Mouse (Mus musculus): ENCODE measurements around the gene Pnpla5. TPM values are rescaled to one million over a fixed set of nuclear protein-coding genes. Genes with fewer than 3 reads are reported as not detected.
"Not testable (repeated sequence)": the region's sequence is repeated elsewhere in the genome, so short reads cannot be mapped to it uniquely, and the experiment has no call there.

The Pnpla5 gene
- not detected in 2 replicates for total RNA-seq (2017)

DNA sequence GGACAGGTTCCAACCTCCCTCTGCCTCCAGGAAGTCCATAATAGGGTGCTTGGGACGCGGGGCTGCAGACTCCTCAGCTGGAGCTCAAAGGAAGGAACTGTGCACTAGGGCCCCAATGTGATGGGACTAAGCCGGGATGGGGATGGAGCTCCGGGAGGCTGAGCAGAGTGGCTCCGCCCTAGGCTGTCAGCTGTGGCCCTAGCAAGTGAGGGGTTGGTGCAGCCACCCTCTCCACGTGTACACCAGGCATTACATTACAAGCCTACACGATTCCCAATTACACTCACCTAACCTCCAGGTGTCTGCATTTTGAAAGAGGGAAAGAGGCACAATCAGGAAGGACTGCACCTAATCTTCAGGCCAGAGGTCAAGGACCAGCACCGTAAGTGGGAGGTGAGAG lies at the start of gene Pnpla5:
Pnpla5 (minus strand) TSS at position 101 of the 400 bp plus-strand sequence.
- ATAC-seq (ENCODE audit: extremely low read depth, insufficient number of reproducible peaks, low FRiP score, poor library complexity, severe bottlenecking) = no peak

DNA sequence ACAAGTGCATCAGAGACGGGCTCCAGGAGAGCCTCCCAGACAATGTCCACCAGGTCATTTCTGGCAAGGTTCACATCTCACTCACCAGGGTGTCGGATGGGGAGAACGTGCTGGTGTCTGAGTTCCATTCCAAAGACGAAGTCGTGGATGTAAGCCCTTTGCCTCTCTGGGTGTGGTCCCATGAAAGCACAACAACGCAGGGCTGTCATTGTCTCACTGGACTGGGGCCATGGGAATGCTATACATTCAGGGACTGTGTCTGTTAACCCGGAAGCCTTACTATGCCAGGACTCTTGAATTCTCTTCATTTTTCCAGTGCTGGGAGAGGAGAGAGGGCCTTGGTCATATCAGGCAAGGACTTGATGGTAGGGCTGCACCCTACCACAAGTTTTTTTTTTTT lies 48.2 kb upstream of the Pnpla5 start:
- no peak for ATAC-seq (ENCODE audit: extremely low read depth, insufficient number of reproducible peaks, low FRiP score, poor library complexity, severe bottlenecking)

DNA sequence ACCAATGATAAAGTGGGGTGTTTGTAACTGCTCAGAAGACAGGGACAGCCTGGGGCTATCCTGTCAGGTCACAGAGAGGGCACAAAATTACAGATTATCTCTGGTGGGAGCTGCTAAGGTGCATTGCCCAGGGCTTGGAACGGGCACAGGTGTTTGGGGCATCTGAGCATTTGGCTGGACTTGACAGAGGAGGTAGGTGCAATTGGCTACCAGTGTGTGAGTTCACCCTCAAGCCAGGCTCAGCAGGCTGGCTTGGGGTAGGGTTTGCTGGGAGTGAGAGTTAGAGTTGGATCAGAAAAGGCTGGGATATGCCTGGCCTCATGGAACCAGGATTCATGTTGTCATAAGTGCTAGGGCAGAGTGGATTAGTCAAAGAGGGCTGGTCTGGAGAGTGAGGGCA lies 46.5 kb upstream of the Pnpla5 start:
- no peak for ATAC-seq (ENCODE audit: extremely low read depth, insufficient number of reproducible peaks, low FRiP score, poor library complexity, severe bottlenecking)

DNA sequence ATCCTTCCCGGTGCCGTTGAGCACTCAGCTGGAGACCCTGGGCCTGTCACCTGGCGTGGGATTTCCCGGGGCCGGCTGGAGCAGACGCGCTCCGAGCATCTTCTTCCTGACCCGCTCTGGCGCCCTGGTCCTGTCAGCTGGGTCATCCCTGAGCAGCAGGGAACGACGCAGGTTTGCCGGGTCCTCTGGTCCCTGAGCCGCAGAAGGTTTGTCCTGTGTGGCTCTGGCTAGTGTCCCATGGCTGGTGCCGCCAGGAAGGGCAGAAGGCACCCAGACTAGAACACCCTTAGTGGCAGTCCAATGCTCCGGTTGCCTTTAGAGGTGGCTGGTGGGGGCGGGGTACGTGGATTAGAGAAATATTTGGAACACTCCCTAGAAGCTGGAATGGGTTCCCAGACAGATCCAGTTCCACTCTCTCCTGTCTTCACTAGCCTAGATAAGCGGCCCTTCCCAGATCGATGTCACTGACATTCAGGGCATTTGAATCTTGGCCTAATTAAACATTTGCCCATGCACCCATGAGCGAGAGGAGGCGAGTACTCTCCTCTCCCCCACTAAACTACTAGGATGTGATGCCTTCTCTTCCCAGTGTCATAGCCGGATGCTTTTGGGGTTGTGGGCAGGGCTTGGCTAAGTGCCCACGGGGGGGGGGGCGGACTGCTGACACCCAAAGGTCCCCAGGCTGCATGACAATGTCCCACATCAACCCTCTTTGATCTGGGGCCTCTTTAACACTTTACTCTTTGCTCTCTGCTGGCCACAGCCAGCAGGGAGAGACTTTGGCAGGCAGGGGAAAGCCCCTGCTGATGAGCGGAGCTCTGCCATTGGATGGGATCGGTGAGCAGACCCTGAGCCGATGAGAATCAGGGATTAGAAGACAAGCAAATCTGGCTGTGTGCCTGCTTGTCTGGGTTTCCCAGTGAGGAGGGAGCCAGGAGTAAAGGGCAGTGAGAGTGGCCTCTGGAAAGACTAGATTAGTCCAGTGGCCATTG lies 45.5 kb upstream of the Pnpla5 start:
- ATAC-seq (ENCODE audit: extremely low read depth, insufficient number of reproducible peaks, low FRiP score, poor library complexity, severe bottlenecking) = no peak

DNA sequence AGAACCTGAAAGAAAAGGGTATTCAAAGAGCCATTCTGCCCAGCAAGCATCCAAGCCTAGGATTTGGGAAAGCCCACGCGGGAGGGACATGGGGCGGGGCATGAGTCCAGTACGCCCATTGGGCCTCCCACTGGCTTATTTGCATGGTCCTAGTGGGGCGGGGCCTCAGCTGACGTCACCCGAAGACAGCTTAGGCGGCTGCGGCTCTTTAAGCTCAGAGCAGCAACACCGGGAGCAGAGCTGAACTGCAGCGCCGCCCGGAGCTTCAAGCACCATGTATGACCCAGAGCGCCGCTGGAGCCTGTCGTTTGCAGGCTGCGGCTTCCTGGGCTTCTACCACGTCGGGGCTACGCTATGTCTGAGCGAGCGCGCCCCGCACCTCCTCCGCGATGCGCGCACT lies 44.6 kb upstream of the Pnpla5 start, which contains the start of gene Pnpla3:
Pnpla3 (plus strand) TSS at position 238 of the 400 bp plus-strand sequence.
- ATAC-seq (ENCODE audit: extremely low read depth, insufficient number of reproducible peaks, low FRiP score, poor library complexity, severe bottlenecking) = no peak

DNA sequence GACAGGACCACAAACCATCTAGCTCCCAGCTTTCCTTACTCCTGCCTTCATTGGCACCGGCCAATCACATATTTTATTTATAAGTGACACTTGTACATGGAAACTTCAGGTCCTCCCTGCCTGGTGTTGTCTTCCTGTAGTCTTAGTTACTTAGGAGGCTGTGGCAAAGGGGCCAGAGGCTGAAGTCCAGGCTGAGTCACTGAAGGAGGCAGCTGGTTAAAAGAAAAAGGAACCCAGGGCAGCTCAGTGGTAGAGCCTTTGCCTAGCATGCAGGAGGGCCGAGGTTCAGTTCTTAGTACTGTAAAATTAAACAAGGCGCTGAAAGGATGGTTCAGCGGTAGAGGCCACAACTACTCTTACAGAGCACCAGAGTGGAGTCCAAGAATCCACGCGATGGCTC lies 43.8 kb upstream of the Pnpla5 start:
- no peak for ATAC-seq (ENCODE audit: extremely low read depth, insufficient number of reproducible peaks, low FRiP score, poor library complexity, severe bottlenecking)

DNA sequence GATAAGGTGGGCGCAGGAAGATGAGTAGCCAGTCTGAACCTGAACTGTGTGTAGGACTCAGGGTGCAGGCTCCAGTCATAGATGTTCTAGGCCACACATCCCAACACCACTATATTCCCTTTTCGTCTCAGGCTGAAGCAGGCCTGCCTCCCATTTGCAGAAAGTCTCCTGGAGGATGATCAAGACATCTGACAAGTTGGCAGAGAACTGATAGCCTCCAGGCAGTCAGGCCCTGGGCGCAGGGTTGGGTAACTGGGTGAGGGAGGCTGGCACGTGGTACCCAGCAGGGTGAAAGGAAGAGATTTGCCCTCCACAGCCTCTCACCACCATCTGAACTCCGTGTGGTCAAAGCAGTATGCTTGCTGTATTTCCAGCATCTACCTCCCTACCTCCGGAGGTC lies 38.9 kb upstream of the Pnpla5 start:
- ATAC-seq (ENCODE audit: extremely low read depth, insufficient number of reproducible peaks, low FRiP score, poor library complexity, severe bottlenecking) = no peak

DNA sequence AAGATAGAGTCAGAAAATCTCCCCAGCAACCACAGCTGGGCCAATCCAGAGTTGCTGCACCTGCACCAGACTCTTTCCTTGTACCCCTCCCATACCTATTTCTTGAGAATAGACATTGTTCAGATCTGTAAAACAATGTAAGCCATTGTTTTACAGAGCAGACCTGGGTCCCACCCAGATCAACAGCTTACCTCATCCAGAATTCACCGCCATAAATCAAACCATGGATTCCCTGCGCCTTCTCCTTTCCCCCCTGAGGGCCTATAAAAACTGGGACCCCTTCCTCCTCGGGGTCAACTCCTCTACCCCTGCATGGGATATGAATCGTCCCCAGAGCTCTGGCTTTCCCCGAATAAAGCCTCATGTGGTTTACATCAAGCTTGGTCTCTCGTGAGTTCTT lies 34.6 kb upstream of the Pnpla5 start:
- not testable (repeated sequence) for ATAC-seq (ENCODE audit: extremely low read depth, insufficient number of reproducible peaks, low FRiP score, poor library complexity, severe bottlenecking)

DNA sequence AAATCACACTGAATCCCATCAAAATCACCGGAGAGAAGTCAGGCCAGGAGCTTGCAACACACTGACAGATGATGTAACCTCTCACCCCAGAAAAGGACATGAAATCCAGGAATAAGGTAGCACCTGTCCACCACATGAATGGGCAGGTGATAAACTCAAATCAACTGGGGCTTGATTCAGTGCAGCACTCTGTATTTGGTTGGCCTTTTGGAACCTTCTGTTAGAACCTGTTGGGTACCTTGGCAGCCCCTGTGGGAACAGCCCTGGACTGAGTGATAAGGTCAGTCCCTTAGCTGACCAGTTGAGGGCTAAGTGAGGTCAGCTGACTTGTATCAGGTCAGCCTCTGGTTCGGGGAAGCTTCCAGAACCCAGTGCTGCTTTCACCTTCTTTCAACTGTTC lies 33.2 kb upstream of the Pnpla5 start:
- no peak for ATAC-seq (ENCODE audit: extremely low read depth, insufficient number of reproducible peaks, low FRiP score, poor library complexity, severe bottlenecking)

DNA sequence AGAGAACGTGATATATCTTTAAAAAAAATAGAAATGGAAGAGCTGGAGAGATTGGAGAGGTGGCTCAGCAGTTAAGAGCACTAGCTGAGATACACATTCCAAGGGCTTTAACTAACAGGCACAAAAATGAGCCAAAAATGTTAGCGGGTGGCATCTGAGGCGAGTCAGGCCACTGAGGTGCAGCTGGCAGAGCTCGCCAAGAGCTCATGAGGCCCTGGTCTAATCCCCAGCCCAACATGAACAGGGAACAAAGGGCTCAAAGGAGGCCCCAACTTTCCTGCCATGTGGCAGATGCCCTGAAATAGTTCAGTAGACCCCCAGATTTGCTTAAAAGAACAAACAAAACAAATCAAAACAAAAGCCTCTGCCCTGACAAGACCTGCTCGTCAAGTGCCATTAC lies 18.0 kb upstream of the Pnpla5 start:
- no peak for ATAC-seq (ENCODE audit: extremely low read depth, insufficient number of reproducible peaks, low FRiP score, poor library complexity, severe bottlenecking)

DNA sequence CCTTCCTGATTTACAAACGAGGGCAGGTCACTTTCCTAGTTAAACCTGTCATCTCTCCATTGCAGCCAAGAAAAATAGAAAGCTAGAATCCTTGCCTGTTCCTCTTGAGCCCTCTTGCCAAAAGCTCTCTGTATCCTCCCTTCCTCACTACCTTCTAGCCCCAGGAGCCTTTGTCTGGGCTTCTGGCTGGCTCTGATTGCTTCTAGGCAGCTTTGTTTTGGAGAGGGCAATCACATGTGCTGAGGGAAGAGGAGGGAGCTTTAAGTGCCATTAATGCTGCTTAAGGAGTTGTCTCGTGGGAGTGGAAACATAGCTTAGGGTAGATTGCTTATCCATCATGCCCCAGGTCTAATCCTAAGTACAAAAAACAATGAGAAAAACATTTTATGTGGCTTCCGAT lies 17.1 kb upstream of the Pnpla5 start:
- no peak for ATAC-seq (ENCODE audit: extremely low read depth, insufficient number of reproducible peaks, low FRiP score, poor library complexity, severe bottlenecking)

DNA sequence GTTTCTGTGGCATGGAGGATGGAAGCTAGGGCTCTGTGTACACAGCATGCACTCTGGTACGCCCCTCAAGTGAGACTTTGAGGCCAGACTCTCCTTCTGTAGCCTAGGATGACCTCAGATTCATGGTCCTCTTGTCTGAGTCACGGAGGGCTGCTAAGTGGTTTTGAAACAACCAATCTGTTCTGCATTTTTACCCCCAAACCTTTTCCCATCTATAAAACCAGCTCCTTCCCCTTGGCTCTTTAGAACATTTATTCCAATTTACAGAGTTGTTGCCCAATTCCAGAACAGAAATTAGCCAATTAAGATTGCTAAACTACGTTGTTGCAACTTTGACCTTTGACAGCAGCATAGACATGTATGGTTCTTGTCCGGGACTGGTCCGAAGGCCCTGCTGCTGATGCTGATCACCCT lies 16.6 kb upstream of the Pnpla5 start:
- no peak for ATAC-seq (ENCODE audit: extremely low read depth, insufficient number of reproducible peaks, low FRiP score, poor library complexity, severe bottlenecking)

DNA sequence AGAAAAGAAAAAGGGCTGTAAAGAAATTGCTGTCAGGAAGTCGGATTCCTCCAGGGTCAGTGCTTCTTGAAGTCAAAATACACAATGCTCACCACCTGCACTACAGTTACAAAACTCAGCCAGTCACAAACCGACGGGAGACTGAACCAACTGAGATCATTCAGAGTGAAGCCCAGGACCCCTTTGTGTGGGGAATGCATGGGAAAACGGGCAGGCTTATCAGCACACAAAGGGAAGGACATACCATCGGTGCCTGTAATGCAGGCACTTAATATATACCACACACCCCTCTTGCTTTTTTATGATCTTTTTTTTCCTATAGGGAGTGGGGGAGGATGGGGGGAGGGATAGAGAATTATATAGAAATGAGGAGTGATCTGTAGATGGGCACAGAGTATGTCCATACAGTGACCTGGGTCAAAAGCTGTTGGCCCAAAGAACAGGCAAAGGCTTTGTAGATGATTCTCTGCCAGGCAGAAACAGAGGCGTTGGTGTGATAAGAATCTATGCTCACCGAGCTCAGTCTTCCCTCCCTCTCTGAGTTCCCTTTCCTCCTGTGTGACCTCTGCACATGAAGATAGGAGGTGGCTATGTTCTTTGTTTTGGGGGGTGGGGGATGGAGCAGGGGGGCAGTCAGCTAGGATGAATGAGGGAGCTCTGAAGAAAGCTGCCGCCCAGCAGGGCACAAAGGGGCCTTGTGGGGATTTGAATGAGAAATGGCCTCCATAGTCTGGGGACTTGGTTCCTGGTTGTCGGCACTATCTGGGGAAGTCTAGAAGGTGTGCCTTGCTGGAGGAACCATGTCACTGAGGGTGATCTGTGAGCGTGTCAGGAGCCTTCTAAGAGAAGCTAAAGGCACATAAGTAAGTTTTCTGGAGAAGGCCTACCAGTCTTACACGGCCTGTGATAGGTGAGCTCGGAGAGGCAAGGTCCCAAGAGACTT lies 13.8 kb upstream of the Pnpla5 start:
- no peak for ATAC-seq (ENCODE audit: extremely low read depth, insufficient number of reproducible peaks, low FRiP score, poor library complexity, severe bottlenecking)

DNA sequence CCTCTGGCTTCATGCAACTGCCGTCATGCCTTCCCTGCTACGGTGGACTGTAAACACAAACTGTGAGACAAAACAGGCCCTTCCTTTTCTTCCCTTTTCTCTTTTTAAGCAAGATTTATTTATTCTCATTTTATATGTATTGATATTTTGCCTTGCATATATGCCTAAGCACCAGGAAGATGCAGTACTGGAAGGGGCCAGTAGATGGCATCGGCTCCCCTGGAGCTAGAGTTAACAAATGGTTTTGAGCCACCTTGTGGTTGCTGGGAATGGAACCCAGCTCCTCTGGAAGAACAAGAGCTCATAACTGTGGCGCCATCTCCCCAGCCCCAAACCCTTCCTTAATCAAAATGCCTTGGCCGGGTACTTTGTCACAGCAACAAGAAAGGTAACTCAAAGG lies 12.5 kb upstream of the Pnpla5 start:
- no peak for ATAC-seq (ENCODE audit: extremely low read depth, insufficient number of reproducible peaks, low FRiP score, poor library complexity, severe bottlenecking)

DNA sequence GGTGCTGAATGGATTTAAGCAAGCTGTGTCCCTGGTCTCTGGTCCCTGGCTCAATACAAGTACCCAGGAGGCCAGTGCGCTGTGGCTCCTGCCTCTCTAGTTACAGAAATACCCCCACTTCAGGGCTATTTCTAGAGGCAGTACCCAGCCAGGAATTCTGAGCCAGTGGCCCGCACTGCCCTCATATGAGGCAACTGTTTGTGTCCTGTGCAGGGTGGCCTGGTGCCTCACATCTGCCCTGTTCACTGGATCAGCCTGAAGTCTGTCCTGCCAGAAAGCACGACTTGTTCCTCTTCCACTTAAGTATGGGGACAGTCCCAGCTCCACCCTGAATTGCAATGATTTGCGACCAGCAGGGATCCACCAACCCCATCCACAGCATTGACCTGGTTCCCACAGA lies 10.5 kb upstream of the Pnpla5 start:
- no peak for ATAC-seq (ENCODE audit: extremely low read depth, insufficient number of reproducible peaks, low FRiP score, poor library complexity, severe bottlenecking)

DNA sequence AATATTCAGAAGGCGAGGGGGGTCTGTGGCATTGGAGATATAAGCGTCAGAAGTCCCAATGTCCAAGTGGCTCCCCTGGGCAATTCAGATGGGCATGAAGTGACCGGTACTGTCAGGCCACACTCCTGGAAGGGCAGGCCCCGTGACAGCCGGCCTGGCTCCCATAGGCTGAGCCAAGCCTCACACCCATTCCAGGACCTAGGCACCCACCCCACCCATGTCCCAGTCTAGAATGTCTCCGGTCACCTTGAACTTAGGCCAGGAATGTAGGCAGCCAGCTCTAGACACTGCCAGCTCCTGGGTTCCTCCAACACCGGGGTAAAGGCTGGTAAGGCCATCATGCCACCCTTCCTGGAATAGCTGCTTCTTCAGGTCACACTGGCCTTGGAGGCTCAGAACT lies 9.0 kb upstream of the Pnpla5 start:
- ATAC-seq (ENCODE audit: extremely low read depth, insufficient number of reproducible peaks, low FRiP score, poor library complexity, severe bottlenecking) = no peak

DNA sequence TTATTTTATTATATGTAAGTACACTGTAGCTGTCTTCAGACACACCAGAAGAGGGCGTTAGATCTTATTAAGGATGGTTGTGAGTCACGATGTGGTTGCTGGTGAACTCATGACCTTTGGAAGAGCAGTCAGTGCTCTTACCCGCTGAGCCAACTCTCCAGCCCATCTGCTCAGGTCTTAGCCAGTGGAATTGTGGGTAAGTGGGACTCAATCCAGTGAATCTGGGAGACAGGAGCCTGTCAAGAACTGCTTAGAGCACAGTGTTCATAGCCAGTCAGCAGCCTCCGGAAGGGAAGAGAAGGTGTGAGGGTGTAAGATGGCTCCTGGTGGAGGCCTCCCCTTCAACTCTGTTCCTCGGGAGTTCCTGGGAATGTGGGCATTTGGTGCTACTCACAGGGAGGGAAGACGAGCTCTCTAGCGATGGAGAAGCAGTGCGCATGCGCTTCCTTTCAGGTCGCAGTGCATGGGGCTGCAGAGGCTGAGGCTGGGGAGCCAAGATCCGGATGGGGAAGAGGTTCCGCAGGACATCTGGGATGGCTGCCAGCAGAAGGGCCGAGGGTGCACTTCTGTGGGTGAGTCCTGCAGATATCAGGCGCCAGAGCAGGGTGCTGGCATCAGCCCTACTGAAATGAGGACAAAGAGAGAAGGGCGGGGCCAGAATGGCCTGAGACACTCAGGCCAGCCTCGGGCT lies 8.3 kb upstream of the Pnpla5 start:
- no peak for ATAC-seq (ENCODE audit: extremely low read depth, insufficient number of reproducible peaks, low FRiP score, poor library complexity, severe bottlenecking)

DNA sequence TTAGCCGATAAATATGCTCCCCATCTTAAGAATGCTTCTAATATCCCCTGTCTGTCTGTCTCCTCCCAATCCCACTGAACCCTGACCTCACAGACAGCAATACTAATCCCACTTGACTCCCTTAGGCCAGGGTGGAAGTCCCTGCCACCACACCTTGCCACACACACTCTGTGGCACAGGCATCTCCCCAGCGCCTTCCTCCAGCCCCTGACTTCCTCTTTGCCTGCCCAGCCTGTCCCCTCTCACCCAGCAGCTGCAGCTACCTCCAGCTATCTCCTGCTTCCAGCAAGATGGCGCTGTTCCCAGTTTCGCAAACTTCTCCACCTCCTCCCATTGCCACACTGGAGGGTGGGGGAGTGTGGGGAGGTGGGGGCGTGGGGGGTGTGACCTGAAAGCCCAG lies 3.9 kb upstream of the Pnpla5 start:
- ATAC-seq (ENCODE audit: extremely low read depth, insufficient number of reproducible peaks, low FRiP score, poor library complexity, severe bottlenecking) = peak; percentile 34; the same call in 1 of the 2 replicates

DNA sequence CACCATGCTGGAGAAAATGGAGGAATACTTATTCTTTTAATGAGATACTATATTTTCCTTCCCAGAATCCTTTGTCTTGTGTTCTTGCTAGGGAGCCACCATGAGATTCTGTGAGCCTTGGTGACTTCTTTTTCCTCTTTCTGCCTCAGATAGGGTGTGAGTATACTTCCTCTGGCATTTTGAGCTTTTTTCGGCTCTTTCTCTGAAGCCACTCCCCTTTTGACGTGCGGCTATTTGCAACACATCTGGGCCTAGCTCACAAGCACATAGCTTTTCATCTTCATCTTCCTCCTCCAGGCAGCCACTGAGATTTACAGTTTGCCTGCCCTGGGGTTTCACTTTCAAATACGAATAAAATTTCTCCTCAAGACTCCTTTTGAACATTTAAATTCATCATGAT lies 3.5 kb upstream of the Pnpla5 start:
- no peak for ATAC-seq (ENCODE audit: extremely low read depth, insufficient number of reproducible peaks, low FRiP score, poor library complexity, severe bottlenecking)
